Mouse (Mus musculus) thymus, adult 2 months (tissue): ENCODE data around the gene Taar7f.
"Not testable (repeated sequence)": the region's sequence is repeated elsewhere in the genome, so short reads cannot be mapped to it uniquely, and the experiment has no call there.

Source experiments
- CTCF ChIP-seq: fragments of 200-500 bp; IDR thresholded peaks from 2 replicates; pipeline ENCODE4 v1.5.1; 2012; ENCODE audit warnings: mild to moderate bottlenecking, control low read depth, low read length, moderate library complexity, borderline replicate concordance; ENCODE audit not compliant: control insufficient read depth, poor library complexity, insufficient read depth; ENCODE audit errors: extremely low read depth
- POLR2A ChIP-seq: fragments of 200-500 bp; IDR thresholded peaks from 2 replicates; pipeline ENCODE4 v1.6.1; 2012; ENCODE audit warnings: mild to moderate bottlenecking, low read length, control low read depth, moderate library complexity; ENCODE audit not compliant: control insufficient read depth, poor library complexity, insufficient read depth; ENCODE audit errors: extremely low read depth

- not testable (repeated sequence) for TF ChIP-seq POLR2A, CTCF
Measured at GRCm38 (mm10) chr10:24076200-24076599, 26.9 kb downstream of the Taar7f start, which contains the start of gene Taar8a.
